Mouse (Mus musculus) intestine, embryonic 15.5 days (tissue): ENCODE data around the gene Msh5. TPM values are rescaled to one million over a fixed set of nuclear protein-coding genes. Genes with fewer than 3 reads are reported as not detected.

Source experiments
- ATAC-seq: fragments of 200-750 bp; cut with Nextera tagmentation; 2 replicates; pipeline ENCODE4 v1.8.0; 2017; ENCODE audit warnings: moderate TSS enrichment, moderate library complexity
- H3K27ac ChIP-seq: fragments of 300-500 bp; sonication (generic); 2 replicates; pipeline ENCODE4 v1.5.1; 2015; ENCODE audit warnings: mild to moderate bottlenecking, inconsistent platforms
- H3K27me3 ChIP-seq: fragments of 300-500 bp; sonication (generic); replicated peaks from 2 replicates; pipeline ENCODE4 v1.6.1; 2015; ENCODE audit warnings: inconsistent platforms
- H3K36me3 ChIP-seq: fragments of 300-500 bp; sonication (generic); 2 replicates; pipeline ENCODE4 v1.6.1; 2015; ENCODE audit warnings: inconsistent platforms
- H3K4me1 ChIP-seq: fragments of 300-500 bp; sonication (generic); replicated peaks from 2 replicates; pipeline ENCODE4 v1.6.1; 2015; ENCODE audit warnings: inconsistent platforms
- H3K4me2 ChIP-seq: fragments of 300-500 bp; sonication (generic); replicated peaks from 2 replicates; pipeline ENCODE4 v1.6.1; 2015; ENCODE audit warnings: mild to moderate bottlenecking, inconsistent platforms
- H3K4me3 ChIP-seq: fragments of 300-500 bp; sonication (generic); replicated peaks from 2 replicates; pipeline ENCODE4 v1.5.1; 2015; ENCODE audit warnings: inconsistent platforms
- H3K9ac ChIP-seq: fragments of 300-500 bp; sonication (generic); 2 replicates; pipeline ENCODE4 v1.6.1; 2015; ENCODE audit warnings: inconsistent platforms
- H3K9me3 ChIP-seq: fragments of 300-500 bp; sonication (generic); 2 replicates; pipeline ENCODE4 v1.6.1; 2016; ENCODE audit warnings: inconsistent platforms
- WGBS: fragments of 180-500 bp; shearing (Covaris S2); methylation state at CpG from one replicate; pipeline ENCODE4 v1.1.7; 2015; 5-methylcytosine and 5-hydroxymethylcytosine counted together
- polyA plus RNA-seq: library from polyadenylated mRNA; unstranded; fragments of >200 nt; fragmentation: Nextera tagmentation; extraction: Ambion mirVana; gene quantifications from 2 replicates; pipeline ENCODE4 v1.2.1, GENCODE M21; 2015

The Msh5 gene
- polyA plus RNA-seq, 1 experiment from 2014 or later, result 3.1 TPM

GRCm38 (mm10) chr17:35064951-35065947 is 18.7 kb upstream of the Msh5 start, which contains the start of gene Ly6g6c:
Gene Ly6g6c, plus strand, starts transcription at chr17:35065388.
- Histone ChIP-seq H3K27me3 (0 out of 2 replicates have a peak, but pooled peaks cover 6% of the 10 kb centered on the region), H3K4me2 (peak within 1 kb of the TSS; percentile 73), H3K9ac (peak within 1 kb of the TSS; percentile 42), H3K9me3 (no peaks in the 10 kb centered on the region), H3K4me1 (peaks cover 50% of the 10 kb centered on the region), H3K36me3 (peaks cover 7% of the 10 kb centered on the region; the same call in 1 of the 2 replicates), H3K4me3 (peak within 1 kb of the TSS; percentile 32), H3K27ac (peak within 1 kb of the TSS; percentile 52)
- ATAC-seq, result peak; percentile 89
- 3% methylated on average over 48 of the region's 48 CpGs for WGBS

- ATAC-seq, result peak; percentile 3
- no peak overlapping the region for H3K9ac ChIP-seq
- peak overlapping the region; percentile 73 for H3K4me2 ChIP-seq
Measured at GRCm38 (mm10) chr17:35064378-35064877, 17.9 kb upstream of the Msh5 start.

GRCm38 (mm10) chr17:35063466-35063865 is 16.9 kb upstream of the Msh5 start:
- H3K36me3 ChIP-seq, result peaks cover 7% of the 10 kb centered on the region; the same call in 1 of the 2 replicates
- no peak for ATAC-seq
- H3K4me1 ChIP-seq, result peaks cover 62% of the 10 kb centered on the region
- H3K9ac ChIP-seq, result no peak overlapping the region
- 0 out of 2 replicates have a peak, but pooled peaks cover 6% of the 10 kb centered on the region for H3K27me3 ChIP-seq
- WGBS, result 81% methylated on average over 3 of the region's 3 CpGs
- no peak overlapping the region for H3K4me3 ChIP-seq
- H3K9me3 ChIP-seq, result no peaks in the 10 kb centered on the region
- H3K27ac ChIP-seq, result no peak overlapping the region
- H3K4me2 ChIP-seq, result no peak overlapping the region

More at GRCm38 (mm10) chr17:35064378-35064877, 17.9 kb upstream of the Msh5 start:
- peak overlapping the region; percentile 52 for H3K27ac ChIP-seq
- H3K27me3 ChIP-seq, result 0 out of 2 replicates have a peak, but pooled peaks cover 6% of the 10 kb centered on the region
- H3K4me1 ChIP-seq, result peaks cover 57% of the 10 kb centered on the region
- H3K4me3 ChIP-seq, result peak overlapping the region; percentile 32
- H3K36me3 ChIP-seq, result peaks cover 7% of the 10 kb centered on the region; the same call in 1 of the 2 replicates
- 32% methylated on average over 10 of the region's 10 CpGs for WGBS
- H3K9me3 ChIP-seq, result no peaks in the 10 kb centered on the region

- no peak for ATAC-seq
- Histone ChIP-seq H3K9me3 (no peaks in the 10 kb centered on the region), H3K4me1 (peaks cover 65% of the 10 kb centered on the region), H3K36me3 (peaks cover 7% of the 10 kb centered on the region; the same call in 1 of the 2 replicates), H3K27me3 (no peaks in the 10 kb centered on the region), H3K27ac (0 out of 2 replicates have a peak overlapping the region, but pooled peaks have one; percentile 6), H3K9ac (no peak overlapping the region), H3K4me3 (no peak overlapping the region), H3K4me2 (no peak overlapping the region)
- WGBS, result 66% methylated on average over 8 of the region's 8 CpGs
Measured at GRCm38 (mm10) chr17:35061299-35061698, 14.8 kb upstream of the Msh5 start.

- 0 out of 2 replicates have a peak overlapping the region, but pooled peaks have one; percentile 2 for H3K9ac ChIP-seq
- no peaks in the 10 kb centered on the region for H3K27me3 ChIP-seq
- peak overlapping the region; percentile 79 for H3K4me2 ChIP-seq
- H3K4me3 ChIP-seq, result peak overlapping the region; percentile 65
- H3K4me1 ChIP-seq, result peaks cover 64% of the 10 kb centered on the region
- no peaks in the 10 kb centered on the region for H3K9me3 ChIP-seq
- no peak overlapping the region for H3K27ac ChIP-seq
- H3K36me3 ChIP-seq, result peaks cover 9% of the 10 kb centered on the region
- 63% methylated on average over 22 of the region's 22 CpGs for WGBS
- ATAC-seq, result no peak
Measured at GRCm38 (mm10) chr17:35060737-35061297, 14.3 kb upstream of the Msh5 start.

GRCm38 (mm10) chr17:35060071-35060470 is 13.5 kb upstream of the Msh5 start:
- 29% methylated on average over 14 of the region's 14 CpGs for WGBS
- H3K4me2 ChIP-seq, result peak overlapping the region; percentile 79
- H3K9ac ChIP-seq, result peak overlapping the region; percentile 71
- no peaks in the 10 kb centered on the region for H3K27me3 ChIP-seq
- ATAC-seq, result no peak
- peak overlapping the region; percentile 65 for H3K4me3 ChIP-seq
- peaks cover 57% of the 10 kb centered on the region for H3K4me1 ChIP-seq
- peak overlapping the region; percentile 93; the same call in 1 of the 2 replicates for H3K27ac ChIP-seq
- H3K36me3 ChIP-seq, result peaks cover 14% of the 10 kb centered on the region
- no peaks in the 10 kb centered on the region for H3K9me3 ChIP-seq

- Histone ChIP-seq H3K4me1 (peaks cover 48% of the 10 kb centered on the region), H3K9ac (peak within 1 kb of the TSS; percentile 71), H3K4me2 (peak within 1 kb of the TSS; percentile 79), H3K36me3 (peaks cover 19% of the 10 kb centered on the region), H3K4me3 (peak within 1 kb of the TSS; percentile 65), H3K27ac (peak within 1 kb of the TSS; percentile 93), H3K9me3 (0 out of 2 replicates have a peak, but pooled peaks cover under 1% of the 10 kb centered on the region), H3K27me3 (no peaks in the 10 kb centered on the region)
- ATAC-seq, result peak; percentile 91
- WGBS, result under 1% methylated on average over 57 of the region's 57 CpGs
Measured at GRCm38 (mm10) chr17:35058911-35059892, 12.7 kb upstream of the Msh5 start, which contains the start of gene Ddah2. Gene Ddah2, plus strand, starts transcription at chr17:35059035.

GRCm38 (mm10) chr17:35058316-35058715 is 11.8 kb upstream of the Msh5 start:
- Histone ChIP-seq H3K27ac (peak overlapping the region; percentile 27; the same call in 1 of the 2 replicates), H3K4me2 (peak overlapping the region; percentile 79), H3K9ac (no peak overlapping the region), H3K9me3 (0 out of 2 replicates have a peak, but pooled peaks cover 4% of the 10 kb centered on the region), H3K27me3 (no peaks in the 10 kb centered on the region), H3K4me3 (no peak overlapping the region), H3K36me3 (peaks cover 25% of the 10 kb centered on the region), H3K4me1 (peaks cover 42% of the 10 kb centered on the region)
- peak; percentile 1; the same call in 1 of the 2 replicates for ATAC-seq
- 54% methylated on average over 9 of the region's 9 CpGs for WGBS

- 74% methylated on average over 3 of the region's 3 CpGs for WGBS
- Histone ChIP-seq H3K4me2 (no peak overlapping the region), H3K27me3 (no peaks in the 10 kb centered on the region), H3K9ac (no peak overlapping the region), H3K27ac (no peak overlapping the region), H3K4me3 (no peak overlapping the region), H3K36me3 (peaks cover 31% of the 10 kb centered on the region), H3K9me3 (0 out of 2 replicates have a peak, but pooled peaks cover 4% of the 10 kb centered on the region), H3K4me1 (peaks cover 40% of the 10 kb centered on the region)
- no peak for ATAC-seq
Measured at GRCm38 (mm10) chr17:35057090-35057489, 10.5 kb upstream of the Msh5 start.

- WGBS, result 88% methylated on average over 7 of the region's 7 CpGs
- no peak for ATAC-seq
- Histone ChIP-seq H3K9ac (0 out of 2 replicates have a peak overlapping the region, but pooled peaks have one; percentile 18), H3K4me1 (peaks cover 34% of the 10 kb centered on the region), H3K27ac (no peak overlapping the region), H3K4me2 (no peak overlapping the region), H3K27me3 (no peaks in the 10 kb centered on the region), H3K9me3 (0 out of 2 replicates have a peak, but pooled peaks cover 4% of the 10 kb centered on the region), H3K4me3 (no peak overlapping the region), H3K36me3 (peaks cover 26% of the 10 kb centered on the region)
Measured at GRCm38 (mm10) chr17:35055691-35056495, 9.3 kb upstream of the Msh5 start.
